In genomic region chr1:30908797-30909196, GRCm38 (mm10) we compare ENCODE assay signal across 17 mouse cellular contexts.
"Had no signal": no experiment of that assay in that cellular context is flagged by ENCODE, and none has a peak within 500 bp of the region (broad histone marks: within the 10 kb centered on the region; RNA-seq: fewer than 3 reads in every experiment).

No protein-coding gene starts in this region.

- H3K9me3 ChIP-seq: liver, embryonic 13.5 days; lung, embryonic 15.5 days; midbrain, embryonic 10.5 days; midbrain, embryonic 13.5 days; neural tube, embryonic 13.5 days had no signal

- H3K4me2 ChIP-seq: liver, embryonic 13.5 days; lung, embryonic 15.5 days; midbrain, embryonic 13.5 days; neural tube, embryonic 13.5 days had no signal

- H3K27me3 ChIP-seq: liver, embryonic 13.5 days; lung, embryonic 15.5 days; midbrain, embryonic 13.5 days; neural tube, embryonic 13.5 days had no signal

- DNase-seq: kidney, adult 2 months; kidney, postnatal 25 days; layer of hippocampus, adult 9-11 months; liver, embryonic 13.5 days; retina, postnatal 1 day; thymus, adult 18-20 months; thymus, postnatal 4 days had no signal

- H3K36me3 ChIP-seq: liver, embryonic 13.5 days; lung, embryonic 15.5 days; midbrain, embryonic 10.5 days; midbrain, embryonic 13.5 days; neural tube, embryonic 13.5 days had no signal

- H3K27ac ChIP-seq: kidney, postnatal 0 days; layer of hippocampus, adult 2 months; left cerebral cortex, adult 2 months; liver, embryonic 13.5 days; lung, embryonic 15.5 days; macrophage; midbrain, embryonic 10.5 days; midbrain, embryonic 13.5 days; neural tube, embryonic 13.5 days had no signal

- H3K9ac ChIP-seq: liver, embryonic 13.5 days; lung, embryonic 15.5 days; midbrain, embryonic 13.5 days; neural tube, embryonic 13.5 days had no signal

- H3K4me3 ChIP-seq: layer of hippocampus, adult 2 months; left cerebral cortex, adult 2 months; liver, embryonic 13.5 days; lung, embryonic 15.5 days; midbrain, embryonic 10.5 days; midbrain, embryonic 13.5 days; myocyte; neural tube, embryonic 13.5 days had no signal

- ATAC-seq: midbrain, embryonic 13.5 days; midbrain, embryonic 16.5 days had no signal

- H3K4me1 ChIP-seq: liver, embryonic 13.5 days; lung, embryonic 15.5 days; midbrain, embryonic 10.5 days; midbrain, embryonic 13.5 days; neural tube, embryonic 13.5 days had no signal
